Mouse (Mus musculus) bone marrow, adult 2 months (tissue): Measurements from ENCODE around the gene Tsc22d1.

Experiments
- CTCF ChIP-seq: fragments of 200-500 bp; IDR thresholded peaks from 2 replicates; pipeline ENCODE4 v1.5.1; 2011; ENCODE audit warnings: low read length, control low read depth; ENCODE audit not compliant: control insufficient read depth, insufficient read depth
- POLR2A ChIP-seq: fragments of 200-500 bp; IDR thresholded peaks from 2 replicates; pipeline ENCODE4 v1.6.1; 2011; ENCODE audit warnings: low read depth, mild to moderate bottlenecking, control low read depth, low read length, borderline replicate concordance; ENCODE audit not compliant: control insufficient read depth

- TF ChIP-seq POLR2A: no peak
- no peak for TF ChIP-seq CTCF
Measured at GRCm38 (mm10) chr14:76471301-76471700, 56.5 kb downstream of the Tsc22d1 start.
